Mouse (Mus musculus): ENCODE data around the gene Speg. TPM values are rescaled to one million over a fixed set of nuclear protein-coding genes. Genes with fewer than 3 reads are reported as not detected.
A peak's percentile ranks its signal among the peaks of the same experiment; 100 is the strongest.

Gene Speg
- polyA plus RNA-seq, 1 experiment from 2014 or later: 21.3 TPM

DNA sequence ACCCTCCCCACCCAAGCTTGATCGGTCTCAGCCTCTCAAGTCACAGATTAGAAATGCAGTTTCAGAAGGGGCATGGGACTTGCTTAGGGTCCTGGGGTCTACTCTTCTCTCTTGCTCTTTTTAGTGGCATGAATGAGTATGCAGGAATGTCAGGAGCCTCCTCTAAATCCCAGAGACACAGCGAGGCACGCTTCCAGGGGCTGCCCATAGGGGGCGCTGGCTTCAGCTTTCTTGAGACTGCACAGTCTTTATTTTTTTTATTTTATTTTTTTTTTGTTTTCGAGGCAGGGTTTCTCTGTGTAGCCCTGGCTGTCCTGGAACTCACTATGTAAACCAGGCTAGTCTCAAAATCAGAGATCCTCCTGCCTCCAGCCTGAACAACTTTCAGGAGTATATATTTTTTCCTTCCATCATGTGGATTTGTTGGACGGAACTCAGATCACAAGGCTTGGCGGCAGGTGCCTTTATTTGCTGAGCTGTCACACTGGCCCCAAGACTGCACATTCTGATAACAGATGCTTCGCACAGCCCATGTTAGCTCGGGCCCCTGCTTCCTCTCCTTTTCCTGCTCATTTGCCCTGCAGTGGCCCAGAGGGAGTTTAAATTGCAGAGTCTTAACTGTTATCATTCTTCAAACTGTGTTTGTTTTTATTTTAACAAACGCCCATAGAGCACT is 50.8 kb downstream of the Speg start:
- no peak overlapping the region for H3K4me3 ChIP-seq
- H3K27ac ChIP-seq: no peak overlapping the region
- H3K4me1 ChIP-seq: peaks cover 23% of the 10 kb centered on the region
- no peak overlapping the region for H3K9ac ChIP-seq
- peaks cover 50% of the 10 kb centered on the region for H3K27me3 ChIP-seq
- peaks cover 19% of the 10 kb centered on the region for H3K36me3 ChIP-seq
- H3K4me2 ChIP-seq (replicated peaks): no peak overlapping the region
- ATAC-seq (ENCODE audit: low FRiP score, low read depth): no peak
- H3K9me3 ChIP-seq: no peaks in the 10 kb centered on the region
- WGBS: 38% methylated on average over 10 of the region's 10 CpGs

DNA sequence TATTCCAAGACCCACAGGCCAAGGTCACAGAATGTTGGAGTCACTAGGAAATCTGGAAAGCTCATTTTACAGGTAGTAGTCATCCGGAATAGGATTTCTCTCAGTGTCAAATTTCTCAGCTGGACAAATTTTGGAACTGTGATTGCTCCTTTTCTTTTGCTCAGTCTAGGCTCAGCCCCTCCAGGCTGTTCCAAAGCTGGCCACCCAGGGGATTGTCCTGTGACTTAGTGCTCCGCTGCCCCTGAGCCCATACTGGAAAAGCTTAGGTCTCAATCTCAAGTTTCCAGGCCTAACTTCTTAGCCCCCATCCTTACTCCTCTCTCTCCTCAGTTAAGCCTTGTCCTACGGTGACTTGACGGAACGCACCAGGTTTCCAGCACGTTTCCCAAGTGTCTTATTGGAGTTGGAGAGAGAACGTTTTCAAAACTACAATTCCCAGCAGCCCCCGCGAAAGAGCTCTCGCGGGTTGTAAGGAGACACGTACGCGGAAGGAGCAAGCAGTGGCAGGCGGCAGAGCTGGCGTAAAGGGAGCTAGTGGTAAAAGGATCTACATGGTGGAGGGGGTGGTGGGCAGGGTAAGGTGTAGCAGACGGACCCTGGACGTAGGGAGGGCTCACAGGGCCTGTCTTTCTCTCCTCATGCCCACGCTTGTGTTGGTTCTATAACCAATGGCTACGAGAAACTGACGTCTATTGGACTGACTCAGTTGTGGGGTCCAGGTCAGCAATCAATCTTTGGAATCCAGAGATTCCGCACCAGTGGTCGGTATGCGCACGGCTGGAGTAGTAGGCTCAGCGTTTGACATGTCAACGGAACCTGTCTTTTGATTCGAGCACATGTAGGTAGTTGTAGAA is 60.6 kb downstream of the Speg start, which contains the start of gene Gmppa:
TSS of gene Gmppa (plus strand) at position 456 of the 854 bp plus-strand sequence.
- 3% methylated on average over 28 of the region's 28 CpGs for WGBS
- peaks cover 12% of the 10 kb centered on the region for H3K27me3 ChIP-seq
- ATAC-seq (ENCODE audit: low FRiP score, low read depth): peak; percentile 91
- H3K4me1 ChIP-seq: peaks cover 18% of the 10 kb centered on the region
- peak within 1 kb of the TSS; percentile 73 for H3K9ac ChIP-seq
- peak within 1 kb of the TSS; percentile 56 for H3K4me3 ChIP-seq
- H3K27ac ChIP-seq: peak within 1 kb of the TSS; percentile 63
- H3K36me3 ChIP-seq: peaks cover 12% of the 10 kb centered on the region
- H3K9me3 ChIP-seq: no peaks in the 10 kb centered on the region
- H3K4me2 ChIP-seq (replicated peaks): peak within 1 kb of the TSS; percentile 64

DNA sequence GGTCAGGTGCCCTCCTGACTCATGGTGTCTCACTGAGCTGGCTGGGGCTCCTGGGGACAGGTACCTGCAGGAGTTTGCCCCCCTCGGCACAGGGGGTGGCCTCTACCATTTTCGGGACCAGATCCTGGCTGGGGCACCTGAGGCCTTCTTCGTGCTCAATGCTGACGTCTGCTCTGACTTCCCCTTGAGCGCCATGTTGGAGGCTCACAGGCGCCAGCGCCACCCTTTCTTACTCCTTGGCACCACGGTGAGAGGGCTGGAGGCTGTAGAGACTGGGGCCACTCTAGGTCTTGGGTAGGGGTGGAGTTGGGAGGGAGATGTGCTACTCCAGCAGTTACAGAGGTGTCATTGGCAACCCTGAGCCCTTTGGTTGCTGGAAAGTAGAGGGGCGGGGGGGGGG is 63.7 kb downstream of the Speg start:
- WGBS: 74% methylated on average over 8 of the region's 9 CpGs

DNA sequence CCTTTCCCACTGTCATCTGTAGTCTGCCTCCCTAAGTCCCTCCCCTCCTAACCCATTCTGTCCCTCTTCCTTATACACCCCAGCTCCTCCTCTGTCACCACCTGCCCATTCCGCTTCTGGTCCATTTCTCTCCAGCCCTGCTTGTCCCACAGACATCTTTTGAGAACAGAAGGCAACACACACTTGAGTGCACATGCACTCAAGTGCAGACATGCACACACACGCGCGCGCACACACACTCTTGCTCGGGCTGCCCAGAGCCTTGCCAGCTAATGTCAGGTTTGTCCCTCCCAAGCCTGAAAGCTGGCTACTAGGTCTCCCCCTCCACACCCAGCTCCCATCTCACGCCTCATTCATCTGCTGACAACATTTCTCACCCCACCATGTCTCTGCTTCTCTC is 65.6 kb downstream of the Speg start:
- Histone ChIP-seq H3K36me3 (peaks cover 19% of the 10 kb centered on the region), H3K4me2 (replicated peaks) (no peak overlapping the region), H3K4me3 (no peak overlapping the region), H3K9me3 (no peaks in the 10 kb centered on the region), H3K4me1 (peaks cover 31% of the 10 kb centered on the region), H3K27me3 (peaks cover 27% of the 10 kb centered on the region), H3K27ac (no peak overlapping the region), H3K9ac (no peak overlapping the region)
- 94% methylated on average over 7 of the region's 7 CpGs for WGBS
- no peak for ATAC-seq (ENCODE audit: low FRiP score, low read depth)

More for the DNA sequence above, 63.7 kb downstream of the Speg start:
- Histone ChIP-seq H3K9me3 (no peaks in the 10 kb centered on the region), H3K4me2 (replicated peaks) (no peak overlapping the region), H3K4me3 (no peak overlapping the region), H3K4me1 (peaks cover 21% of the 10 kb centered on the region), H3K27me3 (peaks cover 9% of the 10 kb centered on the region), H3K36me3 (peaks cover 19% of the 10 kb centered on the region), H3K9ac (no peak overlapping the region), H3K27ac (no peak overlapping the region)
- no peak for ATAC-seq (ENCODE audit: low FRiP score, low read depth)

DNA sequence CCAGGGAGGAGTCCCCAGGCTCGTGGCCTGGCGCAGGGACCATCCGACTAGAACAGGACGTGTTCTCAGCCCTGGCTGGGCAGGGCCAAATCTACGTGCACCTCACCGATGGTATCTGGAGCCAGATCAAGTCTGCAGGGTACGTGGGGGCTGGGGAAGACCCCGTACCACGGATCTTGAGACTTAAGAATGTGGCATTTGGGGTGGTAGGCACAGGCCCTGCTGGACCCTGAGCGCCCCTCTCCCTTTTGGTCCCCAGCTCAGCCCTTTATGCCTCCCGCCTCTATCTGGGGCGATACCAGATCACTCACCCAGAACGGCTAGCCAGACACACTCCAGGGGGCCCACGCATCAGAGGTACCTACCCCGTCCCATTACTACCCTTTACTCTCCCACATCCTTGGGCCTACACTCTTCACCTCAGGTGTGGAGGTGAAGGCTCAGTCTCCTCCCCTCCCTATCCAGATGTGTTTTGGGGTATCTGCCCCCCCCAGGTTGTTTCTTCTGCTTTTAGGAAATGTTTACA is 66.4 kb downstream of the Speg start:
- Histone ChIP-seq H3K27me3 (peaks cover 36% of the 10 kb centered on the region), H3K9me3 (no peaks in the 10 kb centered on the region), H3K4me3 (no peak overlapping the region), H3K9ac (no peak overlapping the region), H3K27ac (no peak overlapping the region), H3K4me2 (replicated peaks) (no peak overlapping the region), H3K4me1 (peaks cover 36% of the 10 kb centered on the region), H3K36me3 (peaks cover 19% of the 10 kb centered on the region)
- 88% methylated on average over 15 of the region's 15 CpGs for WGBS
- no peak for ATAC-seq (ENCODE audit: low FRiP score, low read depth)

DNA sequence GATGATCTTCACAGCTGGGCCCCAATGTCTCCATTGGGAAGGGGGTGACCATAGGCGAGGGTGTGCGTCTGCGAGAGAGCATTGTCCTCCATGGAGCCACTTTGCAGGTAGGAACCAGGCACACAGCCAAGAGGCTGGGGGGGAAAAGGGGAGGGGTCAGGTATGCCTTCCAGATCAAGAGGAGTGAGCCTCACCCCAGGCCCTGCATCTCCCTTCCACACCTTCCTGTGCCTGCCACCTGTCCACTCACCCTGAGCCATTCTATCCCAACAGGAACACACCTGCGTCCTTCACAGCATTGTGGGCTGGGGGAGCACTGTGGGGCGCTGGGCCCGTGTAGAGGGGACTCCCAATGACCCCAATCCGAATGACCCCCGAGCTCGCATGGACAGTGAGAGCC is 67.1 kb downstream of the Speg start:
- H3K4me3 ChIP-seq: no peak overlapping the region
- no peak overlapping the region for H3K27ac ChIP-seq
- WGBS: 82% methylated on average over 9 of the region's 9 CpGs
- H3K4me2 ChIP-seq (replicated peaks): no peak overlapping the region
- H3K9ac ChIP-seq: no peak overlapping the region
- peaks cover 19% of the 10 kb centered on the region for H3K36me3 ChIP-seq
- peaks cover 36% of the 10 kb centered on the region for H3K4me1 ChIP-seq
- no peaks in the 10 kb centered on the region for H3K9me3 ChIP-seq
- peaks cover 42% of the 10 kb centered on the region for H3K27me3 ChIP-seq
- no peak for ATAC-seq (ENCODE audit: low FRiP score, low read depth)

DNA sequence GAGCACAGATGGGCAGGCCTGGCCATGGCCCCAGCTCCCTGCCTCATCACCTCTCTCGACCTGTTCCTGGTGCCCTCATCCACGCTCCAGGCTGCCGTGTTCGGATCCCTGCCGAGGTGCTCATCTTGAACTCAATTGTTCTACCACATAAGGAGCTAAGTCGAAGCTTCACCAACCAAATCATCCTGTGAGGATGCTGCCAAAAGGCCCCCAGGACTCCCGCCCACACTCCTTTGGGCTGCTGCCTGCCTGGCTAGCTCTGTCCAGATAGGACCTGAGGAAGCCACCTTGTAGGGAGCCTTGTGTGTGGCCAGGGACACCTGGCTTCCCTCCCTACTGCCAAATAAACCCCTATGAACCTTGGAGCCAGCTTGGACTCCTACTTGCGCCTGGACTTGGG is 67.7 kb downstream of the Speg start:
- Histone ChIP-seq H3K4me2 (replicated peaks) (no peak overlapping the region), H3K4me3 (no peak overlapping the region), H3K27me3 (peaks cover 49% of the 10 kb centered on the region), H3K9ac (no peak overlapping the region), H3K9me3 (no peaks in the 10 kb centered on the region), H3K4me1 (peaks cover 37% of the 10 kb centered on the region), H3K27ac (no peak overlapping the region), H3K36me3 (peaks cover 19% of the 10 kb centered on the region)
- 54% methylated on average over 8 of the region's 8 CpGs for WGBS
- no peak for ATAC-seq (ENCODE audit: low FRiP score, low read depth)

DNA sequence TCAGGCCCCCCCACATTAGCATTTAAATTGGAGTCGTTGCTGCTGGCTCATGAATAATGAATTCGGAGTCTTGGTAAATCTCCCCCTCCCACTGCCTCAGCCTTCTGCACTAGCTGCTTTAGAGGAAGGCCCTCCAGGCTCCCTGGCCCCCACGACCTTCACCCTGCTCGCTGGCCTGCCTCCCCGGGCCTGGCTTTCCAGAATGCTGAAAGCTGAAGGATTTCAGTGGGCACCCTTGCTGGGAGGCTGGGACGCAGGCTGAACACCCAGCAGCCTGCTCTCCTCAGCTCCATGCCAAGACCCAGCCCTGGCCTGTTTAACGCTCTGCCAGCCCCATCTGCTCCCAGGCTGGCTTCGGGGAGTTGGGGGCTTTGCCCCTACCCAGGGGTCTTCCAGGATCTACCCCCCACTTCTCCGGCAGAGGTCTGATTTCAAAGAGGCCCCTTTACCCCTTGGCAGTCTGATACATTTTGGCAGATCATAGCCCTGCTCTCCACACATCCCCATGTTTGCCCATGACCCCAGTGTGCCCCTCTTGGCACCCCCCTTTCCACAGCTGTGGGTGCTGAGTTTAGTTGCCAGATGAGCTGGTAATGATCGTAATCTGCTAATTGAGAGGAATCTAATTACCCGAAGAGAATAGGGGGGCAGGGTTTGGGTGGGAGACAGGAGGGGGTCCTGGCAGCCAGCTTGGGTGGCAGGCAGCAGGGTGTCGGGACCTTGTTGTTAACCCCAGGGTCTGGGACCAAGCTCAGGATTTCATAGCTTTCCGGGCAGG is 68.3 kb downstream of the Speg start:
- Histone ChIP-seq H3K9ac (no peak overlapping the region), H3K27ac (no peak overlapping the region), H3K4me2 (replicated peaks) (no peak overlapping the region), H3K36me3 (peaks cover 19% of the 10 kb centered on the region), H3K4me1 (peaks cover 43% of the 10 kb centered on the region), H3K4me3 (no peak overlapping the region), H3K27me3 (peaks cover 55% of the 10 kb centered on the region), H3K9me3 (no peaks in the 10 kb centered on the region)
- ATAC-seq (ENCODE audit: low FRiP score, low read depth): no peak
- WGBS: 28% methylated on average over 13 of the region's 13 CpGs

DNA sequence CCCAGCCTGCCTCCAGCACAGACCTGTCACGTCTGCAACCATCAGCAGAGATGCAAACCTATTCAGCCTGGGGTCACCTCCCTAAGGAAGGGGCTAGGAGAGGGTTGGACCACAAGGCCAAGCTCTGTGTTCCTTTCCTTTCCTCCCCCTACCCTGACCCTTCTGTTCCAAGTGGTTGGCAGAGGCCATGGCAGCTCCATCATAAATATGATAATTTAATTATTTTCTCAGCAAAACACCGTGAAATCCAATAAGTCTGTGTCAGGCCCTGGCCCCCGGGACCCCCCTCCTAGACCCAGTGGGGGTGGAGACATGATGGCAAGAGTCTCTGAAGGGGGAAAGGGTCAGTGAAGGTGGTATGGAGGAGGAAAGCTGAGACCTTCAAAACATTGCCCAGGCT is 69.1 kb downstream of the Speg start:
- Histone ChIP-seq H3K4me2 (replicated peaks) (no peak overlapping the region), H3K4me3 (no peak overlapping the region), H3K36me3 (peaks cover 19% of the 10 kb centered on the region), H3K27ac (no peak overlapping the region), H3K9me3 (no peaks in the 10 kb centered on the region), H3K9ac (no peak overlapping the region), H3K27me3 (peaks cover 63% of the 10 kb centered on the region), H3K4me1 (peaks cover 49% of the 10 kb centered on the region)
- WGBS: 42% methylated on average over 3 of the region's 3 CpGs
- ATAC-seq (ENCODE audit: low FRiP score, low read depth): no peak

DNA sequence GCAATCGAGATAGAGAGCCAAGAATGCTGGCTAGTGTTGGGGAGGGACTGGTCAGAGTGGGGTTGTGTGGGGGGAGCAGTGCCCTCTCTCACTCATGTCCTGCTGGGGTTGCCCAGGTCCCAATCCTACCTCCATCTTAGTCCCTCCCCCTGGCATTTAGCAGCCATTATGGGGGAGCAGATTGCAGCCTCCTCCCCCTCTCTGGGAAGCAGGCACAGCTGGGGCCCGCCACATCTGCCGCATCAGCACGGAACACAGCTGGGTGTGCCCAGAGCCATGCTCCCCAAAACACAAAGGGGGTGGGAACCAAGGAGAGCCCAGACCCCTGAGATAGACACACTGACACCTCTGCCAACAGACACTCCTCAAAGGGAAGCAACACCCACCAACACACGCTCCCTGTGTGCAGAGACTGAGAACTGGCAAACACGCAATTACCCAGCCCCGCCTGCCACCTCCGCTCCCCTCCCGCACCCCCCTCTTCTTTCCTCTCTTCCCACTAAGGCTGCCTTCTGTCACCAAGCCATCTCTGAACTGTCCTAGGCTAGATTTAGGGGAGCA is 70.1 kb downstream of the Speg start:
- Histone ChIP-seq H3K27me3 (peaks cover 73% of the 10 kb centered on the region), H3K4me3 (no peak overlapping the region), H3K36me3 (peaks cover 19% of the 10 kb centered on the region), H3K4me2 (replicated peaks) (peak overlapping the region; percentile 51; the same call in 1 of the 2 replicates), H3K9ac (no peak overlapping the region), H3K9me3 (no peaks in the 10 kb centered on the region), H3K4me1 (peaks cover 59% of the 10 kb centered on the region), H3K27ac (no peak overlapping the region)
- WGBS: 6% methylated on average over 9 of the region's 9 CpGs
- ATAC-seq (ENCODE audit: low FRiP score, low read depth): no peak

DNA sequence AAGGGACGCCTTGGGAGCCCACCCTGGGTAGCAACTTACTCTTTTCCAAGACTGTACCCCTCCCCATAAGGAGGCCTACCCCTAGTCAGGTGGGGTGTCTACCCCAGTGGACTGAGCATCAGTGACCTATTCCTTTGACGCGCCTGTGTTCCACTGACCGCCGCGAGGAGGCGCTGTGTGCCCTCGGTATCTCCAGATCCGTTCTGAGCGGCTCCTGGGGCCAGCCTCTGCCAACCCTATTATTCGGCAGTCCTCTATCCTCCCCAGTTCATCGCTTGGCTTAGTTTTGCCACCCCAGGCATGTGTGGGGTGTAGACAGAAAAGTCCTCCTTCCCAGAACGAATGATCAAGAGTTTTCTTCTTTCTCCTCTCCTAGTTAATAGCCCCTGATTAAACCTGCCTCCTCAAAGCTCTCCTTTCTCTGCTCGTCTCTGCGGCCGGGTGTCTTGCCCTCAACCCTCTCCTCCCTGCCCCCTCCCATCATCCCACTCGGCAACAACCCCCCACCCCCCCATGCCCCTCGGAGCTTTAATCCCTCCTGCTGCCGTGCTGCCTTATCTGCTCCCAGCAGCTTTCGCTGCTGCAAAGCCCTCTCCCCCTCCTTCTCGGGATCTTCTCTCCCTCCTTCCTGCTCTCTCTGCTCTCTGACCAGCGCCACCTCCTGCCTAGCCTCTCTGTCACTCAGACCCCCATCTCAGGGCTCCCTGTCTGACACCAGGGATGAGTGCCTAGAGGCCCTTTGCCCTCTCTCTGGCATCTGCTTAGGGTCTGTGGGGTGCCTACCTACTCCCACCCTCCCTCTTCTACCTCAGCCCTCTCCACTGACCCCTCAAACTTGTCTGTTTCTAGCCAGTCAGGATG is 70.9 kb downstream of the Speg start:
- Histone ChIP-seq H3K9ac (peak overlapping the region; percentile 31; the same call in 1 of the 2 replicates), H3K9me3 (no peaks in the 10 kb centered on the region), H3K4me1 (peaks cover 67% of the 10 kb centered on the region), H3K27ac (no peak overlapping the region), H3K36me3 (peaks cover 12% of the 10 kb centered on the region), H3K4me2 (replicated peaks) (peak overlapping the region; percentile 51), H3K4me3 (peak overlapping the region; percentile 19; the same call in 1 of the 2 replicates), H3K27me3 (peaks cover 81% of the 10 kb centered on the region)
- ATAC-seq (ENCODE audit: low FRiP score, low read depth): no peak
- 1% methylated on average over 22 of the region's 22 CpGs for WGBS

All from limb, embryonic 13.5 days (tissue).